Mouse (Mus musculus): Measurements from ENCODE around the gene Alkbh8. TPM values are rescaled to one million over a fixed set of nuclear protein-coding genes. Genes with fewer than 3 reads are reported as not detected.

The Alkbh8 gene
- total RNA-seq, 2 experiments from 2014 or later, result 41.9 to 47.6 TPM

Other genes starting within 250 kb of the Alkbh8 start
- gene Cwf19l2, start 68.5 kb downstream of the Alkbh8 start, total RNA-seq (2021), result 10 to 100 TPM; 18.2 to 20.5 TPM
- gene Gucy1a2, start 197.6 kb downstream of the Alkbh8 start, total RNA-seq (2021), result 10 to 100 TPM; 64.4 to 65.4 TPM

Data from layer of hippocampus, postnatal 10 days (tissue).